Mouse (Mus musculus): ENCODE data around the gene Cyp4v3.
A peak's percentile ranks its signal among the peaks of the same experiment; 100 is the strongest.
"Not testable (repeated sequence)": the region's sequence is repeated elsewhere in the genome, so short reads cannot be mapped to it uniquely, and the experiment has no call there.

The Cyp4v3 gene

GRCm38 (mm10) chr8:45332685-45333409, at the start of gene Cyp4v3:
Gene Cyp4v3 (minus strand): TSS chr8:45333216.
- peak; percentile 80 to 81 for DNase-seq

- DNase-seq: no peak
These were observed 48.9 kb upstream of the Cyp4v3 start, which contains the start of gene Fam149a for GRCm38 (mm10) chr8:45381963-45382347. Gene Fam149a (minus strand): TSS chr8:45382291.

GRCm38 (mm10) chr8:45381075-45381962, 48.3 kb upstream of the Cyp4v3 start:
- no peak for DNase-seq

- DNase-seq: no peak
These were observed 47.6 kb upstream of the Cyp4v3 start for GRCm38 (mm10) chr8:45380598-45380997.

- no peak for DNase-seq
These were observed 41.1 kb upstream of the Cyp4v3 start for GRCm38 (mm10) chr8:45374071-45374470.

- DNase-seq: no peak
These were observed 34.1 kb upstream of the Cyp4v3 start for GRCm38 (mm10) chr8:45367154-45367553.

GRCm38 (mm10) chr8:45363220-45363619, 30.2 kb upstream of the Cyp4v3 start:
- no peak for DNase-seq

- DNase-seq: no peak
These were observed 29.3 kb upstream of the Cyp4v3 start for GRCm38 (mm10) chr8:45362323-45362722.

- DNase-seq: no peak
These were observed 26.1 kb upstream of the Cyp4v3 start for GRCm38 (mm10) chr8:45359091-45359605.

- DNase-seq: peak; percentile 45 to 62
These were observed 25.3 kb upstream of the Cyp4v3 start for GRCm38 (mm10) chr8:45358132-45358918.

- no peak for DNase-seq
These were observed 22.8 kb upstream of the Cyp4v3 start for GRCm38 (mm10) chr8:45355809-45356208.

GRCm38 (mm10) chr8:45345031-45345430, 12.0 kb upstream of the Cyp4v3 start:
- DNase-seq: peak; percentile 26 to 66

GRCm38 (mm10) chr8:45344298-45344697, 11.3 kb upstream of the Cyp4v3 start:
- DNase-seq: no peak

GRCm38 (mm10) chr8:45341630-45342628, 8.9 kb upstream of the Cyp4v3 start:
- no peak for DNase-seq

- peak; percentile 31 to 40 for DNase-seq
These were observed 477 bp upstream of the Cyp4v3 start for GRCm38 (mm10) chr8:45333493-45333892.

- no peak for DNase-seq
These were observed 2.2 kb downstream of the Cyp4v3 start for GRCm38 (mm10) chr8:45330856-45331255.

GRCm38 (mm10) chr8:45329206-45329980, 3.6 kb downstream of the Cyp4v3 start:
- peak in 1 of 2 experiments; percentile 6 for DNase-seq

- not testable (repeated sequence) for DNase-seq
These were observed 5.9 kb downstream of the Cyp4v3 start for GRCm38 (mm10) chr8:45327076-45327475.

GRCm38 (mm10) chr8:45324151-45324550, 8.9 kb downstream of the Cyp4v3 start:
- DNase-seq: no peak

- DNase-seq: no peak
These were observed 11.7 kb downstream of the Cyp4v3 start for GRCm38 (mm10) chr8:45321365-45321764.

- DNase-seq: no peak
These were observed 12.1 kb downstream of the Cyp4v3 start for GRCm38 (mm10) chr8:45320930-45321329.
